Comparison of ENCODE assay signal across 17 mouse cellular contexts in genomic region chr4:128900484-128900883, GRCm38 (mm10). TPM values are rescaled to one million over a fixed set of nuclear protein-coding genes. Genes with fewer than 3 reads are reported as not detected.
DNase-seq lines count a peak whose midpoint lies in the region; ATAC-seq lines count a peak whose summit lies in the region.
"Had no signal": no experiment of that assay in that cellular context is flagged by ENCODE, and none has a peak within 500 bp of the region (broad histone marks: within the 10 kb centered on the region; RNA-seq: fewer than 3 reads in every experiment).

No protein-coding gene starts in this region.

- H3K4me2 ChIP-seq in hindbrain, embryonic 11.5 days (replicated peaks; ENCODE audit: low read depth, low read length): no peak overlapping the region
- H3K4me2 ChIP-seq in midbrain, embryonic 14.5 days (ENCODE audit: low read length): no peak overlapping the region
- H3K4me2 ChIP-seq: liver, embryonic 12.5 days; stomach, embryonic 15.5 days had no signal

- peak; percentile 61 for DNase-seq in cerebellum, adult 9-11 months
- DNase-seq in cerebellum, adult 18-20 months: no peak
- DNase-seq in embryonic facial prominence, embryonic 10.5 days (ENCODE audit: low spot score): no peak
- DNase-seq in hindbrain, embryonic 11.5 days (ENCODE audit: low spot score): no peak
- no peak for DNase-seq in midbrain, embryonic 14.5 days
- DNase-seq in left cerebral cortex, postnatal 14 days (ENCODE audit: low spot score in 2 of 2): no peak
- no peak for DNase-seq in thymus, postnatal 10 days (ENCODE audit: low spot score in 2 of 2)
- DNase-seq: B cell, adult 2 months; gastrocnemius, postnatal 14 days; heart, postnatal 10 days; kidney, adult 9 months; lung, postnatal 4 days; right cerebral cortex, adult 18-20 months had no signal

- intact Hi-C loops in left cerebral cortex, postnatal 14 days (cut with DNase I): no loop called here

- peaks cover 50% of the 10 kb centered on the region for H3K36me3 ChIP-seq in embryonic facial prominence, embryonic 10.5 days (replicated peaks)
- no peaks in the 10 kb centered on the region for H3K36me3 ChIP-seq in hindbrain, embryonic 11.5 days (ENCODE audit: control insufficient read depth, insufficient read depth, low read length)
- peaks cover 18% of the 10 kb centered on the region for H3K36me3 ChIP-seq in midbrain, embryonic 14.5 days (ENCODE audit: control insufficient read depth, insufficient read depth, low read length)
- H3K36me3 ChIP-seq: liver, embryonic 12.5 days had no signal

- H3K9ac ChIP-seq in hindbrain, embryonic 11.5 days (ENCODE audit: low read depth, low read length): no peak overlapping the region
- H3K9ac ChIP-seq in midbrain, embryonic 14.5 days (replicated peaks; ENCODE audit: low read length): no peak overlapping the region
- H3K9ac ChIP-seq: liver, embryonic 12.5 days; stomach, embryonic 15.5 days had no signal

- H3K27me3 ChIP-seq in embryonic facial prominence, embryonic 10.5 days (replicated peaks; ENCODE audit: low read depth, poor library complexity, severe bottlenecking): no peaks in the 10 kb centered on the region
- H3K27me3 ChIP-seq in hindbrain, embryonic 11.5 days (ENCODE audit: control insufficient read depth, insufficient read depth, low read length): no peaks in the 10 kb centered on the region
- H3K27me3 ChIP-seq in midbrain, embryonic 14.5 days (ENCODE audit: control insufficient read depth, insufficient read depth, low read length): no peaks in the 10 kb centered on the region
- H3K27me3 ChIP-seq: stomach, embryonic 15.5 days had no signal

- no peak overlapping the region for H3K4me3 ChIP-seq in embryonic facial prominence, embryonic 10.5 days
- no peak overlapping the region for H3K4me3 ChIP-seq in hindbrain, embryonic 11.5 days (ENCODE audit: low read depth, low read length)
- no peak overlapping the region for H3K4me3 ChIP-seq in midbrain, embryonic 14.5 days (replicated peaks; ENCODE audit: low read depth, low read length)
- H3K4me3 ChIP-seq: erythroblast, embryonic 14.5 days; liver, embryonic 12.5 days; stomach, embryonic 15.5 days had no signal

- no peaks in the 10 kb centered on the region for H3K9me3 ChIP-seq in embryonic facial prominence, embryonic 10.5 days
- H3K9me3 ChIP-seq in hindbrain, embryonic 11.5 days (ENCODE audit: control insufficient read depth, low read length): no peaks in the 10 kb centered on the region
- H3K9me3 ChIP-seq in midbrain, embryonic 14.5 days (ENCODE audit: control insufficient read depth, low read length): no peaks in the 10 kb centered on the region
- H3K9me3 ChIP-seq: liver, embryonic 12.5 days; stomach, embryonic 15.5 days had no signal

- peaks cover 66% of the 10 kb centered on the region for H3K4me1 ChIP-seq in embryonic facial prominence, embryonic 10.5 days
- peaks cover 17% of the 10 kb centered on the region for H3K4me1 ChIP-seq in hindbrain, embryonic 11.5 days (replicated peaks; ENCODE audit: control insufficient read depth, insufficient read depth, low read length)
- peaks cover 30% of the 10 kb centered on the region for H3K4me1 ChIP-seq in midbrain, embryonic 14.5 days (ENCODE audit: control insufficient read depth, insufficient read depth, low read length)

- 80% methylated on average over 14 of the region's 14 CpGs for WGBS in embryonic facial prominence, embryonic 10.5 days
- WGBS in hindbrain, embryonic 11.5 days: 82% methylated on average over 14 of the region's 14 CpGs
- 83% methylated on average over 14 of the region's 14 CpGs for WGBS in midbrain, embryonic 14.5 days

- ATAC-seq in hindbrain, embryonic 11.5 days (ENCODE audit: low FRiP score): no peak
- no peak for ATAC-seq in midbrain, embryonic 14.5 days (ENCODE audit: low FRiP score, low TSS enrichment)
- no peak for ATAC-seq in megakaryocyte progenitor cell, adult 5-6 weeks (replicated peaks; ENCODE audit: poor library complexity)
- ATAC-seq: liver, embryonic 12.5 days had no signal

- peak overlapping the region; percentile 92 for H3K27ac ChIP-seq in embryonic facial prominence, embryonic 10.5 days (replicated peaks)
- peak overlapping the region; percentile 91; the same call in 1 of the 2 replicates for H3K27ac ChIP-seq in hindbrain, embryonic 11.5 days (ENCODE audit: low read depth, low read length)
- peak overlapping the region; percentile 97 for H3K27ac ChIP-seq in midbrain, embryonic 14.5 days (replicated peaks; ENCODE audit: low read depth, low read length)

RNA-seq across cellular contexts. Expression of gene Trim62, which starts 17.1 kb away (rescaled TPM):
- 10.6 and 11.9 TPM in 2 replicates for polyA plus RNA-seq in embryonic facial prominence, embryonic 10.5 days (2016; fragmentation: Nextera tagmentation; extraction: Ambion mirVana)
- 13.0 and 13.1 TPM in 2 replicates for polyA plus RNA-seq in hindbrain, embryonic 11.5 days (2014; fragmentation: Nextera tagmentation; extraction: Ambion mirVana)
- 22.4 and 27.3 TPM in 2 replicates for polyA plus RNA-seq in midbrain, embryonic 14.5 days (2014; fragmentation: Nextera tagmentation; extraction: Ambion mirVana)
- 10 to 100 TPM; 18.1 to 23.0 TPM for total RNA-seq in left cerebral cortex, postnatal 14 days (2021)
- 0.62 and 0.66 TPM in 2 replicates for total RNA-seq in megakaryocyte progenitor cell, adult 5-6 weeks (2015)
- 0.33 and 0.41 TPM in 2 replicates for total RNA-seq in megakaryocyte progenitor cell, adult 5-6 weeks (2017)
- polyA plus RNA-seq: erythroblast, embryonic 14.5 days had no signal
